Mouse (Mus musculus): Measurements from ENCODE around the gene Eef1akmt4. TPM values are rescaled to one million over a fixed set of nuclear protein-coding genes. Genes with fewer than 3 reads are reported as not detected.

The Eef1akmt4 gene
- polyA plus RNA-seq (2014; fragmentation: Illumina TruSeq; extraction: RNeasy Lipid Tissue Mini Kit (QIAGEN cat#74804); ENCODE audit: low replicate concordance) = not detected

GRCm38 (mm10) chr16:20611357-20612227 is at the start of gene Eef1akmt4, which contains the start of the genes Gm49333 and Alg3:
Eef1akmt4 (plus strand) TSS chr16:20611593.
Gm49333 (plus strand) TSS chr16:20611610.
Alg3 (minus strand) TSS chr16:20611735.

GRCm38 (mm10) chr16:20589366-20589938 is 21.9 kb upstream of the Eef1akmt4 start, which contains the start of gene Vwa5b2:
Vwa5b2 (plus strand) TSS chr16:20589471.

GRCm38 (mm10) chr16:20621191-20621990 is 10.0 kb downstream of the Eef1akmt4 start, which contains the start of gene Camk2n2:
Camk2n2 (minus strand) TSS chr16:20621287.

GRCm38 (mm10) chr16:20629731-20630634 is 18.6 kb downstream of the Eef1akmt4 start, which contains the start of gene Ece2:
Ece2 (plus strand) TSS chr16:20629828.

GRCm38 (mm10) chr16:20651076-20651946 is 39.9 kb downstream of the Eef1akmt4 start, which contains the start of gene Psmd2:
Psmd2 (plus strand) TSS chr16:20651652.

GRCm38 (mm10) chr16:20668013-20668412 is 56.6 kb downstream of the Eef1akmt4 start, which contains the start of gene Eif4g1:
Eif4g1 (plus strand) TSS chr16:20668313.

Other genes with a start within 250 kb of the Eef1akmt4 start
- 18.2 TPM for gene Abcc5, start 185.2 kb upstream of the Eef1akmt4 start, polyA plus RNA-seq (2014; fragmentation: Illumina TruSeq; extraction: RNeasy Lipid Tissue Mini Kit (QIAGEN cat#74804); ENCODE audit: low replicate concordance)
- gene Eif2b5, start 112.8 kb upstream of the Eef1akmt4 start, polyA plus RNA-seq (2014; fragmentation: Illumina TruSeq; extraction: RNeasy Lipid Tissue Mini Kit (QIAGEN cat#74804); ENCODE audit: low replicate concordance) = 4.0 TPM
- 16.9 TPM for gene Dvl3, start 94.6 kb upstream of the Eef1akmt4 start, polyA plus RNA-seq (2014; fragmentation: Illumina TruSeq; extraction: RNeasy Lipid Tissue Mini Kit (QIAGEN cat#74804); ENCODE audit: low replicate concordance)
- 90.7 TPM for gene Ap2m1, start 76.1 kb upstream of the Eef1akmt4 start, polyA plus RNA-seq (2014; fragmentation: Illumina TruSeq; extraction: RNeasy Lipid Tissue Mini Kit (QIAGEN cat#74804); ENCODE audit: low replicate concordance)
- gene Abcf3, start 63.0 kb upstream of the Eef1akmt4 start, polyA plus RNA-seq (2014; fragmentation: Illumina TruSeq; extraction: RNeasy Lipid Tissue Mini Kit (QIAGEN cat#74804); ENCODE audit: low replicate concordance) = 6.6 TPM
- 0.41 TPM for gene Vwa5b2, start 22.1 kb upstream of the Eef1akmt4 start, polyA plus RNA-seq (2014; fragmentation: Illumina TruSeq; extraction: RNeasy Lipid Tissue Mini Kit (QIAGEN cat#74804); ENCODE audit: low replicate concordance)
- not detected for gene Gm49333, start within 50 bp of the Eef1akmt4 start, polyA plus RNA-seq (2014; fragmentation: Illumina TruSeq; extraction: RNeasy Lipid Tissue Mini Kit (QIAGEN cat#74804); ENCODE audit: low replicate concordance)
- gene Alg3, start 142 bp downstream of the Eef1akmt4 start, polyA plus RNA-seq (2014; fragmentation: Illumina TruSeq; extraction: RNeasy Lipid Tissue Mini Kit (QIAGEN cat#74804); ENCODE audit: low replicate concordance) = 2.8 TPM
- gene Camk2n2, start 9.7 kb downstream of the Eef1akmt4 start, polyA plus RNA-seq (2014; fragmentation: Illumina TruSeq; extraction: RNeasy Lipid Tissue Mini Kit (QIAGEN cat#74804); ENCODE audit: low replicate concordance) = not detected
- not detected for gene Ece2, start 18.2 kb downstream of the Eef1akmt4 start, polyA plus RNA-seq (2014; fragmentation: Illumina TruSeq; extraction: RNeasy Lipid Tissue Mini Kit (QIAGEN cat#74804); ENCODE audit: low replicate concordance)
- gene Psmd2, start 40.1 kb downstream of the Eef1akmt4 start, polyA plus RNA-seq (2014; fragmentation: Illumina TruSeq; extraction: RNeasy Lipid Tissue Mini Kit (QIAGEN cat#74804); ENCODE audit: low replicate concordance) = 40.4 TPM
- 95.9 TPM for gene Eif4g1, start 56.7 kb downstream of the Eef1akmt4 start, polyA plus RNA-seq (2014; fragmentation: Illumina TruSeq; extraction: RNeasy Lipid Tissue Mini Kit (QIAGEN cat#74804); ENCODE audit: low replicate concordance)
- gene Fam131a, start 81.6 kb downstream of the Eef1akmt4 start, polyA plus RNA-seq (2014; fragmentation: Illumina TruSeq; extraction: RNeasy Lipid Tissue Mini Kit (QIAGEN cat#74804); ENCODE audit: low replicate concordance) = not detected
- 17.3 TPM for gene Polr2h, start 106.1 kb downstream of the Eef1akmt4 start, polyA plus RNA-seq (2014; fragmentation: Illumina TruSeq; extraction: RNeasy Lipid Tissue Mini Kit (QIAGEN cat#74804); ENCODE audit: low replicate concordance)
- 2.5 TPM for gene Clcn2, start 106.2 kb downstream of the Eef1akmt4 start, polyA plus RNA-seq (2014; fragmentation: Illumina TruSeq; extraction: RNeasy Lipid Tissue Mini Kit (QIAGEN cat#74804); ENCODE audit: low replicate concordance)
- not detected for gene Chrd, start 121.5 kb downstream of the Eef1akmt4 start, polyA plus RNA-seq (2014; fragmentation: Illumina TruSeq; extraction: RNeasy Lipid Tissue Mini Kit (QIAGEN cat#74804); ENCODE audit: low replicate concordance)
- gene Thpo, start 122.9 kb downstream of the Eef1akmt4 start, polyA plus RNA-seq (2014; fragmentation: Illumina TruSeq; extraction: RNeasy Lipid Tissue Mini Kit (QIAGEN cat#74804); ENCODE audit: low replicate concordance) = 0.22 TPM